Mouse (Mus musculus): ENCODE measurements around the gene Ccdc144b. TPM values are rescaled to one million over a fixed set of nuclear protein-coding genes. Genes with fewer than 3 reads are reported as not detected.
A peak's percentile ranks its signal among the peaks of the same experiment; 100 is the strongest.

Ccdc144b gene
- total RNA-seq (2015), result not detected in 2 replicates
- total RNA-seq (2017), result not detected in 2 replicates

DNA sequence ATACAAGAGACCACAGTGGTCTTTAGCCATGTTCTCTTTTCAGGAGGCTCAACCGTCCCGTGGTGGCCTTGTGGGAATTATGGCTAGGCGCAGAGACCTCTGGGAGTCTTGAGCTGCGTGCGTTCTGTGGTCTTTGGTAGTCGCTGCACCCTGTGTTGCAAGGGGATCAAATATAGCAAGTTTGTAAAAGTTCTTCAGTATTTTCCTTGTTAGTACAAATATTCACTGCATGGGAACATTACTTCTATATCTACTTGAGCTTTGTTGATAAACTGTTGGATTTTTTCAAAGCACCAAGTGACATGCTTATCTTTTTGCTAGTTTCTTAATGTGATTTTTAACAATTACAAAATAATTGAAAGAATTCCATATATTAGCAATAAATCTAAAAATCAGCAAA, at the start of gene Ccdc144b:
TSS of gene Ccdc144b (minus strand) at position 101 of the 400 bp plus-strand sequence.
- ATAC-seq (replicated peaks; ENCODE audit: poor library complexity), result no peak

DNA sequence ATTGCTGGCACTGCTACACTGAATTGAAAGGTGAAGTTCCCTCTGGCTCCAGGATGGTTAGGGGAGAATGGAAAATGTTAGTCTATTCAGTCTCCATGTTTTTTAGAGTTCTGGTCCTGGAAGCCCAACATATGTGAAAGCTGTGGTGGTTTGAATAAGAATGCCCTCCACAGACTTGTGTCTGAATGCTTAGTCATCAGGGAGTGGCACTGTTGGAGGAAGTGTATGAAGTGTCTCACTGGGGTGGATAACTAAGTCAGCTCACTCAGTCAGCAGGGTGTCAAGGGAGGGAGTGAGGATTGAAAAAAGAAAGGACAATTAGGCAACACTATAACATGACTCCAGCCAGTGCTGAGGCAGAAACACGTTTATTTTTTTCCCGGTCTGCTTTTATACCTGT, 42.0 kb upstream of the Ccdc144b start:
- ATAC-seq (replicated peaks; ENCODE audit: poor library complexity), result 0 out of 2 replicates have a peak, but pooled peaks have one; percentile 34

GRCm38 (mm10) chr3:36087591-36087990, 34.2 kb upstream of the Ccdc144b start:
- ATAC-seq (replicated peaks; ENCODE audit: poor library complexity), result no peak

DNA sequence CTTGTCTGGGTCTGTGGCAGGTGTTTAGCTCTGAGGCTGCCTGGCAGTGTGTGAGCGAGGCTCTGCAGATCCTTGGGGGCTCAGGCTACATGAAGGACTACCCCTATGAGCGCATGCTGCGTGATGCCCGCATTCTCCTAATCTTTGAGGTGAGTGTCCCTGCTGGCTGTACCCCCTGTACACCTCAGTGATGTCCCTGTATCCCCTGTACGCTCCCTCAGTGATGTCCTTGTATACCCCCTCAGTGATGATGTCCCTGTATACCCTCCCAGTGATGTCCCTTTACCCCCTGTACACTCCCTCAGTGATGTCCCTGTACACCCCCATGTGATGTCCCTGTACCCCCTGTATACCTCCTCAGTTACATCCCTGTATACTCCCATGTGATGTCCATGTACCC, 32.0 kb upstream of the Ccdc144b start:
- no peak for ATAC-seq (replicated peaks; ENCODE audit: poor library complexity)

DNA sequence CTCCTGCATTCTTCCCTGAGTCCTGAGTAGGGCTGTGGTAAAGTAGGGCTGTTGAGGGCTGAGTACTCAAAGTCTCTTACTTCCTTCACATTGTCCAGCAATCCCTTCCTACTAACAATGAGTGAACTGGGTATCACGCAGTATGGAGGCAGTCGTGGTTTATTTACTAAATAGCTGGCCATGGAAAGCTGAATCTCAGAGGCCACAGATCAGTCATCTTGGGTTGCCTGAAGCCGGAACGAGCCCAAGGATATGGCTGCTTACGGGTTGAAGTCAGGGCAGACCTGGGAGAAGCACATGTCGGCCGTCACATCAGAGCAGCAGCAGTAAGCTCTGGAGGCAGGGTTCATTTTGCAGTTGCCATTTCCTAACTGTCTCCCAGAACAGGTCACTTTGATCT, 30.0 kb upstream of the Ccdc144b start:
- ATAC-seq (replicated peaks; ENCODE audit: poor library complexity), result no peak

DNA sequence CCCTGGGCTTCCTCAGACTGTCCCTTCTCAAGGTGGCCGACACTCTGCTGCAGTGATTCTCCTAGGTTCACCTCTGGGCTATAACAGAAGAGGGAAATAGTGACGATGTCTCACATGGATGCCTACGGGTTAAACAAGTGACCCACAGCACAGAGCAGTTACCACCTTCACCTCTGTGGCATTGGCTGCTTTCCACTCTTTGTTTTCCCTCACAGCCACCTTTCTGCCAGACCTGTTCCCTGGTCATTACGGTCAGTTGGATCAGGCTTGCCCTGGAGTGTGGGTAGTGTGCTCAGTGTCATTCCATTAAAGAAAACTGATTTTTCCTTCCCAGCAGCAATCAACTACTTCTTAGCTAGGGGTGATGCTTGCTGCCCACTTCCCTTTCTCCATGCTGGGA, 29.5 kb upstream of the Ccdc144b start:
- no peak for ATAC-seq (replicated peaks; ENCODE audit: poor library complexity)

DNA sequence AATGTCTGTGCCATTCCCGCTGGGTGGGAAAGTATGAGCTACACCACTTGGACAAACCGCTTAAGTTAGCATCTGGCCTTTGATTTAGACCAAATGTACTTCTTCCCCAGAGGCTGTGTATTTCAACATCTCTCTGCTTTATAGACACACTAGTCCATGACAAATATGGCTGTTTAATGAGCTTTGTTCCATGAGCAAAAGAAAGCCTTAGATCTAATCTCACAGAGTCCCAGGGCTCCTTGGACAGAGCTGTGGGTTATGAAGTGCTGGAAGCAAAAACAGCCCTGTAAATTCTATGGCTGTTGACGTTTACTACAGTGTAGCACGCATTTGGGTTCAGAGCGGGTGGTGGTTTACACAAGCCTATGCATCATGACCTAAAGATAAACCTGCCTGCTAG, 27.4 kb upstream of the Ccdc144b start:
- no peak for ATAC-seq (replicated peaks; ENCODE audit: poor library complexity)

DNA sequence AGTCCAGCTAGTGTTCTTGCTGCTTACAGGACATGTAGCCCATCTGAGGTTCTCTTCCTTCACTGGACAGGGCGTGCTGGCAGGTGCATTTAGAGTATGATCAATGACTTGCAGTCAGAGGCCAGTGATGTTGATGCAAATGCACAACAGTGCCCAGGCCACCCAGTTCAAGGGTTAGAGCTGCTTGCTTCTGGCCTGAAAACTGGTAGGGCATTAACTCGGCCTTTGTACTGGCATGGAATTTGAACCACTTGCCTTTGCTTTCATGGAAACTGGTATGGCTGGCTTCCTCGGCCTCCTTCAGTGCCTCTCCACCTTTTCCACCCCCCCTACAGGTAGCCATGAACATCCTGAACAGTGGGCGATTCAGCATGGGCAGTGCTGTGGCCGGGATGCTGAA, 26.5 kb upstream of the Ccdc144b start:
- no peak for ATAC-seq (replicated peaks; ENCODE audit: poor library complexity)

DNA sequence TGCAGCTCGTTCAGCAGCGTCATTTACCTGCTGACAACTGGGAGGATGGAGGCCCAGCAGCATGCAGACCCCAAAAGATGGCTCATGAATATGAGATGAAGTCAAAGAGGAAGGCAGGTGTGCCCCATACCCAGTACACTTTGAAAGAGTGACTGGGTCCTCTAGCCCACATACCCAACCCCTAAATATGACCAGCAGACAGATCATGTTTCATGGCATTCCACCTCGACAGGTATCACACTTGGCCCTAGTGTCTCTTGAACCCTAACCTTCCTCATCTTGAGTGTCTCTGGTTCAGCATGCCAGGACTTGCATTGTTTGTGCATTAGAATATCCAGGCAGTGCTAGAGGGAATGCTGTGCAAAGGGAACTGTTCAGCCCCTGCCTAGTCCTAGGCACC, 24.0 kb upstream of the Ccdc144b start:
- no peak for ATAC-seq (replicated peaks; ENCODE audit: poor library complexity)

DNA sequence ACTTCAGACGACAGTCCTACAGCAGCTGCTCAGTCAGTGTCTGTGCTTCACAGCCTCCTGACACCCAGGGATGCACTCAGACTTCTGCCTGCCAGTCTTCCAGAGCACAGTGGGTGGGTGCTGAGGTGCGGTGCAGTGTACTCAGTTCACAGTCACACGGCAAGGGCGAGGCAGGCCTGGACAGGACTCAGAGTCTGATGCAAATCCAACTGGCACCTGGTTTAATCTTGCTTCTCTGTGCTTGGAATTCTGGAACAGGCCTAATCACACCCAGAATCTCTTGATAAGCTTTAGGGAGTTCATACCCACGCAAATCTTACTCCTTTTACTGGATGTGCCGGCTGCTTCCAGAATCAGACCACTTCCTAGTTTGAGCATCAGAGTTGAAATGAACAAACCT, 22.1 kb upstream of the Ccdc144b start:
- ATAC-seq (replicated peaks; ENCODE audit: poor library complexity), result no peak

DNA sequence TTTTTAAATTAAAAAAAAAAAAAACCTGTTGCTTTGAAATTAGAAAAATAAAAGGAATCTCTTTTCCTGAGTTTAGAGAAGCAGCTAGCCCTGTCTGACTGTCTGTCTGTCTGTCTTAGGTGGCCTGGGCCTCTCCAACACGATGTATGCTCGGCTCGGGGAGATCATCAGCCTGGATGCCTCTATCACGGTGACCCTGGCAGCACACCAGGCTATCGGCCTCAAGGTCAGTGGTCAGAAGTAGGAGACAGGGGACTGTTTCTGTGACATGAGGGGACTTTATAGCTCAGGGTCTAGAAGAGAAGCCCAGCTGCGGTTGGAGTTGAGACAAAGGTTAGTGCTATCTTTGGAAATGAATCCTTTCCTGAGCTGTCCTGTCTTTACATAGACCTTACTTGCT, 20.9 kb upstream of the Ccdc144b start:
- no peak for ATAC-seq (replicated peaks; ENCODE audit: poor library complexity)

DNA sequence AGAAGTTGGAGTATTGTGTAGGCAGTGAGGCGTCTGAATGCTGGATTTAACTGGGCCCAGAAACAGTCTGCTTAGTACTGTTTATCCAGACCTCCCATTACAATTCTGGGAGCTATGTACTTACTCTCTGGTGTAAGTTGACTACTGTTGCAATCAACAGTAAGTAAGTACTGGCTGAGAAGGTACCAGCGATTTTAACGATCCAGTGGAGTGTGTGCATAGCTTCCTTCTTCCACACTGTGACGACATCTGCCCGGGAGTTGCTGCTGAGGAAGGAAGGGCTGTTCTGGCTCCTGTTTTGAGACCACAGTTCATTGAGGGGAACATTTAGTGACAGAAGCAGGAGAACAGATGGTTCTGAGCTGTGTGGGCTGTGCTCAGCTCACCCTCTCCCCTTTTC, 17.7 kb upstream of the Ccdc144b start:
- peak; percentile 77 for ATAC-seq (replicated peaks; ENCODE audit: poor library complexity)

- no peak for ATAC-seq (replicated peaks; ENCODE audit: poor library complexity)
These were observed 17.1 kb upstream of the Ccdc144b start for GRCm38 (mm10) chr3:36070436-36070835.

DNA sequence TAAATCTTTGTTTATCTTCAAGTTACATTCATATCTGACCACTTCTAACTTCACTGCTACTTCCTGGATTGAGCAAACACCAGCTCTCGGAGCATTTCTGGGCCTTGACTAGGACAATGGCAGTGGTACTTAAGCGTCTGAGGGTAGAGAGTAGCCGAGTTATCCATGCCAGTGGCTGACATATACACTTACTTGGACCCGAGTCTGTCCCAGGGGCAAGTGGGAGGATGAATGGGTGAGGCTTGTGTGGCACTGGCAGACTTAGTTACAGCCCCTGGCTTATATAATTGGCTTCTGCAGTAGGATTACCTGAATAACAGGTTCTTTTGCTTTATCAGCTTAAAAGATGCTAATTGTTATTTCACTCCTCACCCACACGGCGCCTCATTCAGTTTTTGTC, 14.4 kb upstream of the Ccdc144b start:
- ATAC-seq (replicated peaks; ENCODE audit: poor library complexity), result no peak

DNA sequence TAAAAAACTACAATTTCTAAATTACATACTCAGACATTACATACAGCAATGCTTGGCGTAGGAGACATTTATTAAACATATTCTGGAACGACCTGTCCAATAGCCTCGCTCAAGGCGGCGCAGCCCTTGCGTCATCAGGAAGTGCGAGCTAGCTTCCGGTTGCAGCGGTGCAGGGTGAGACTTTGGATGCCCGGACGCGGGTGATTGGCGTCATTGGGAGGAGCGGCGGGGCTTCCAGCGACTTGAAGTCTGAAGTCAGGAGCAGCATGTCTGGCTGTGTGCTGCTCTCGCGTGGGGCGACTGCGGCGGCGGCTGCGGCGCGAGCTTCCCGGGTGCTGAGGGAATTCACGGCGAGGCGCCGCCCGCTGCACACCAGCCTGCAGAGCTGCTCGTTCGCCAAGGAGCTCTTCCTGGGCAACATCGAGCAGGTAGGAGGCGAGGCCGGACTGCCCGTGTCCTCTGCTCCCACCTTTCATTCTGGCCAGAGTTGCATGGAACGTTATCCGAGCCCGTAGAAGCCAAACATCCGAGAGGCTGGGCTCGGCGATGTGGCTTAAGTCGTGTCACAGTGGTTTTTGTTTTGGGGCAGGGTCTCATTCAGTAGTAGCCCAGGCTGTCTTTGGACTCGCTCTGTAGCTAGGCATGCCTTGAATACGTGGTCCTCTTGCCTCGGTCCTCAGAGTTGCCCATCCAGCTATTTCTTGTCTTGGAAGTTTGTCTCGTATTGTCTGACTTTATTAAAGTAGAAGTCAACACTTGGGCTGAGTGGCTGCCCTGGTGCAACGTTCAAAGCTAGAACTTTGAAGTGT, 12.7 kb upstream of the Ccdc144b start, which contains the start of gene Acad9:
TSS of gene Acad9 (plus strand) at position 137 of the 809 bp plus-strand sequence.
- peak; percentile 98 for ATAC-seq (replicated peaks; ENCODE audit: poor library complexity)

DNA sequence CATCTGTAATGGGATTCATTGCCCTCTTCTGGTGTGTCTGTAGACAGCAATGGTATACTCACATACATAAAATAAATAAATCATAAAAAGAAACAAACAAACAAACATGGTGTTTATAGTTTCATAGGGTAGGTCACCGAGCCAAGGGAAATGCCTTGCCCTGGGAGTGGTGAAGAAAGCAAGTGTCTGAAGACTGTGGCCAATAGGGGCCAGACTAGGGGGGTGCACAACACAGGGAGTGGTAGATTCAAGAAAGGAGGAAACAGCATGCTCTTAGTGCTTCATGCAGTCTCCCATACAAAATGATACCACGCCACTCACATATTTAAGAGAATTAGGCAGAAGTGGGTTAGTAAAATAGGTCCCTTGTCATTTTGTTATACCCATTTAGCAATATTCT, 11.8 kb upstream of the Ccdc144b start:
- no peak for ATAC-seq (replicated peaks; ENCODE audit: poor library complexity)

DNA sequence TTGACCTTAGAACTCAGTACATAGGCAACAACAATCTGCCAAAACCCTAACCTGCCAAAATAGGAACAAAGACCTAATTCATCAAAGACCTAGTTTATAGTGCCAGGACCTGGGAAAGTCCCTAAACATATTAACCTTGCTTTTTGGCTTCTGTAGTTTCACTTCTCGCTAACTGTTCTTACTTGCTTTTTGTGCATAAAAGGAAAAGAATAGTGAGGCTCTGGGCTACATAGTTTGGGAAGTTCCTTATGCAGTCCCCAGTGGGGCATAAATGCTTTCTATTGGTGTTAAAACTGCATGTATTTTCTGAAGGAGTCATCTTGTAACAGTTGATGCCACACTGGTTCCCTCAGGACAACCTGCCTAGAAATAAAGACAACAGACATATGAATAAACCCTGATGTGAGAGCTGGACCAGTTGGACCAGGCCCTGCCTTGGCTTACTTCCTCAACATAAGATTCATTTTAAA, 11.3 kb upstream of the Ccdc144b start:
- ATAC-seq (replicated peaks; ENCODE audit: poor library complexity), result no peak

DNA sequence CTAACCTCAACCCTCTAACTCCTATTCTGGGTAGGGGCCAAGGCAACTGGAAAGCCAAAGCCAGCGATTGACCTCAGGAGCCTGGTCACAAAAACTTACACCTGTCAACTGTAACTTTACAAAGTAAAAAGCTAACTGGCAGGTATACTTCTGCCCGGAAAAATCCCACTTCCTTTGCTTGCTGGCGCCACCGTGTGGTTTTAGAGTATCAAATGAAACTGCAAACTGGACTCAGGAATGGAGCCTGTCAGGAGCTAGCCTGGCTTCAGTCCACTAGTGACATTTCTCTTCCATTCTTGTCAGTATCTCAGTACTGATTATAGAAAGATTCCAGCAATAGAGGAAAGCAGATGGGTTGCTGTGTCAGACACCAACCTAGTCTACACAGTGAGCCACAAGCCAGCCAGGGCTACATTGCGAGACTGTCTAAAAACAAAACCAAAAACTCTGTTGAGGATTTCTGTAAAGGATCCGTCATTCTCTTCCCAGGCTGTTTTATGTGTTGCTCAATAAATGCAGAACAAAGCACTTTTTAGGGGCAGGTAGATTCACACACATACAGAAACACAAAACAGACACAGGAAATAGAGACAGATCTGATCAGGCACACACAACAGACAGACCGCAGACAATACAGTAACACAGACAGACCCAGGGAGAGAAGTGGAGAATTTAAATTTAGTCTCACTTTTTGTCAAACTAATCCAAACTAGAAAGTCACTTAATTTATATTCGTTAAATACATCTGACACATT, 6.9 kb upstream of the Ccdc144b start:
- ATAC-seq (replicated peaks; ENCODE audit: poor library complexity), result peak; percentile 91

- no peak for ATAC-seq (replicated peaks; ENCODE audit: poor library complexity)
These were observed 4.2 kb downstream of the Ccdc144b start for GRCm38 (mm10) chr3:36049106-36049505.

DNA sequence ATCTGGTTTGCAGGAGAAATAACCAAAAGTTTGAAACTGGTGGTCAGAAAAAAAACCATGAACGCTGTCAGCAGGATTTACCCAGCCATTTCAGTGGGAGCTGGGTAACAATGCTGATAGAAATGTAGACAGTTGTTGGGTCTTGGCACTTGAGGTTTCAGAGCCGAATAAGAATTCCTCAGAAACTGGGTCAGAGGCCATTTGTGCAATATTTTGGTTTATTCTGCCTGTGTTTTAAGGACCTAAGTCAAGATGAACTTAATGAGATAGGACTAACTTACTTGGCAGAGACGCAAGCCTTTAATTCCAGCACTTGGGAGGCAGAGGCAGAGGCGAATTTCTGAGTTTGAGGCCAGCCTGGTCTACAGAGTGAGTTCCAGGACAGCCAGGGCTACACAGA, 8.3 kb downstream of the Ccdc144b start:
- no peak for ATAC-seq (replicated peaks; ENCODE audit: poor library complexity)

DNA sequence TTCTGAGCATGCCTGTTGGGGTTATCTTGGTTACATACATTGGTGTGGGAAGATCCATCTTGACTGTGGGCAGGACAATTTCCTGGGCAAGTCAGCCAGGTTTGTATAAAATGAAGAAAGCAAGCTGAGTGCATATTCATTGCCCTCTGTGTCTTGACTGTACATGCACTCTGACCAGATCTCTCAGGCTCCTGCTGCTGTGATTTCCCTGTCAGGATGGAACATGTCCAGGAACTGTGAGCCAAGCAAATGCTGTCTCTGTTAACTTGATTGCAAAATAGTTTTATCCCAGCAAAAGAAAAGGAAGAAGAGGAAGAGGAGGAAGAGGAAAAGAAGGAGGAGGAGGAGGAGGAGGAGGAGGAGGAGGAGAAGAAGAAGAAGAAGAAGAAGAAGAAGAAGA, 8.8 kb downstream of the Ccdc144b start:
- no peak for ATAC-seq (replicated peaks; ENCODE audit: poor library complexity)

Measured in megakaryocyte progenitor cell, adult 5-6 weeks (primary cell).